Mouse (Mus musculus) heart, embryonic 13.5 days (tissue): Measurements from ENCODE around the gene Osbpl11. TPM values are rescaled to one million over a fixed set of nuclear protein-coding genes. Genes with fewer than 3 reads are reported as not detected.

ENCODE experiments used
- ATAC-seq: fragments of 200-750 bp; cut with Nextera tagmentation; 2 replicates; pipeline ENCODE4 v1.8.0; 2017; ENCODE audit warnings: moderate TSS enrichment; ENCODE audit not compliant: insufficient number of reproducible peaks, low FRiP score, low TSS enrichment; ENCODE audit errors: extremely low read depth
- H3K27ac ChIP-seq: fragments of 300-500 bp; sonication (generic); replicated peaks from 2 replicates; pipeline ENCODE4 v1.5.1; 2015; ENCODE audit warnings: moderate library complexity, mild to moderate bottlenecking, inconsistent platforms
- H3K27me3 ChIP-seq: fragments of 300-500 bp; sonication (generic); replicated peaks from 2 replicates; pipeline ENCODE4 v1.6.1; 2015; ENCODE audit warnings: mild to moderate bottlenecking, inconsistent platforms
- H3K36me3 ChIP-seq: fragments of 300-500 bp; sonication (generic); 2 replicates; pipeline ENCODE4 v1.6.1; 2015; ENCODE audit warnings: mild to moderate bottlenecking, inconsistent platforms
- H3K4me1 ChIP-seq: fragments of 300-500 bp; sonication (generic); 2 replicates; pipeline ENCODE4 v1.6.1; 2015; ENCODE audit warnings: inconsistent platforms
- H3K4me2 ChIP-seq: fragments of 300-500 bp; sonication (generic); 2 replicates; pipeline ENCODE4 v1.6.1; 2015; ENCODE audit warnings: inconsistent platforms, mild to moderate bottlenecking, moderate library complexity
- H3K4me3 ChIP-seq: fragments of 300-500 bp; sonication (generic); 2 replicates; pipeline ENCODE4 v1.5.1; 2015; ENCODE audit warnings: moderate library complexity, mild to moderate bottlenecking, inconsistent platforms
- H3K9ac ChIP-seq: fragments of 300-500 bp; sonication (generic); 2 replicates; pipeline ENCODE4 v1.6.1; 2015; ENCODE audit warnings: inconsistent platforms, mild to moderate bottlenecking, moderate library complexity
- H3K9me3 ChIP-seq: fragments of 300-500 bp; sonication (generic); 2 replicates; pipeline ENCODE4 v1.6.1; 2016; ENCODE audit warnings: inconsistent platforms
- WGBS: fragments of 180-500 bp; shearing (Covaris S2); methylation state at CpG from one replicate; pipeline ENCODE4 v1.1.7; 2015; ENCODE audit warnings: mixed read lengths; 5-methylcytosine and 5-hydroxymethylcytosine counted together
- polyA plus RNA-seq: library from polyadenylated mRNA; unstranded; fragments of >200 nt; fragmentation: Nextera tagmentation; extraction: Ambion mirVana; gene quantifications from 2 replicates; pipeline ENCODE4 v1.2.1, GENCODE M21; 2015

The Osbpl11 gene
- polyA plus RNA-seq, 1 experiment from 2014 or later: 12.7 TPM

DNA sequence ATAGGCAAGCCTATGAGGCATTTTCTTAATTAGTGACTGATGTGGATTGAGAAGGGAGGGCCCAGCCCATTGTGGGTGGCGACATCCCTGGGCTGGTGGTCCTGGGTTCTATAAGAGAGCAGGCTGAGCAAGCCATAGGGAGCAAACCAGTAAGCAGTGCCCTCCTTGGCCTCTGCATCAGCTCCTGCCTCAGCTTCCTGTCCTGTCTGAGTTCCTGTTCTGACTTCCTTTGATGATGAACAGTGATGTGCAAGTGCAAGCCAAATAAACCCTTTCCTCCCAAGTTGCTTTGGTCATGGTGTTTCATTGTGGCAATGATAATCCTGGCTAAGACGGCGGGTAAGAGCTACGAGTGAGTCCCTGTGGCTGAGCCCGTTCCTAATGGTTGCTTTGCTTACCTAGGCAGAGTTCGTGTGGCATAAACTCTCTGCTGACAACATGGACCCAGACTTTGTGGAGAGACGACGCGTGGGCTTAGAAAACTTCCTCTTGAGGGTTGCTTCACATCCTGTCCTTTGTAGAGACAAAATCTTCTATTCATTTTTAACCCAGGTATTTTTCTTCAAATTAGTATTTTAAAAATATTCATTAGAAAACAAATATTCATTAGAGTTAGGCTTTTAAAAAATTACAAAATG, 82.9 kb downstream of the Osbpl11 start:
- H3K9ac ChIP-seq: no peak overlapping the region
- H3K4me2 ChIP-seq: no peak overlapping the region
- no peaks in the 10 kb centered on the region for H3K27me3 ChIP-seq
- no peak for ATAC-seq
- peaks cover 76% of the 10 kb centered on the region for H3K36me3 ChIP-seq
- 82% methylated on average over 9 of the region's 9 CpGs for WGBS
- no peaks in the 10 kb centered on the region for H3K9me3 ChIP-seq
- no peak overlapping the region for H3K4me3 ChIP-seq
- H3K4me1 ChIP-seq: no peaks in the 10 kb centered on the region
- no peak overlapping the region for H3K27ac ChIP-seq

DNA sequence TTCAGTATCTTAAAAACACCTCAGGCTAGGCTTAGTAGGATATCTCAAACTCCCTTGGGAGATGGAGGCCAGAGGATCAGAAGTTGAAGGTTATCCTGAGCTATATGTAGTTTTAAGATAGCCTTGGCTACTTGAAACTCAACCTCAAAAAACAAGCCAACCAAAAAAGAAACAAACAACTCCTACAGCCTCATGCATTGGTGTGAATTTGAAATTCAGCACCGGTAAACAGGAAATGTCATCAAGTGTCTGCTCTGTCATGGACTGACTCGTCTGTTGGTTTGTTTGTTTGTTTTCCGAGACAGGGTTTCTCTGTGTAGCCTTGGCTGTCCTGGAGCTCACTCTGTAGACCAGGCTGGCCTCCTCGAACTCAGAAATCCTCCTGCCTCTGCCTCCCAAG, 87.0 kb downstream of the Osbpl11 start:
- no peaks in the 10 kb centered on the region for H3K27me3 ChIP-seq
- H3K4me3 ChIP-seq: no peak overlapping the region
- H3K27ac ChIP-seq: no peak overlapping the region
- no peaks in the 10 kb centered on the region for H3K4me1 ChIP-seq
- H3K9me3 ChIP-seq: no peaks in the 10 kb centered on the region
- WGBS: 89% methylated on average over 4 of the region's 4 CpGs
- no peak overlapping the region for H3K4me2 ChIP-seq
- no peak overlapping the region for H3K9ac ChIP-seq
- H3K36me3 ChIP-seq: peaks cover 76% of the 10 kb centered on the region
- ATAC-seq: no peak

DNA sequence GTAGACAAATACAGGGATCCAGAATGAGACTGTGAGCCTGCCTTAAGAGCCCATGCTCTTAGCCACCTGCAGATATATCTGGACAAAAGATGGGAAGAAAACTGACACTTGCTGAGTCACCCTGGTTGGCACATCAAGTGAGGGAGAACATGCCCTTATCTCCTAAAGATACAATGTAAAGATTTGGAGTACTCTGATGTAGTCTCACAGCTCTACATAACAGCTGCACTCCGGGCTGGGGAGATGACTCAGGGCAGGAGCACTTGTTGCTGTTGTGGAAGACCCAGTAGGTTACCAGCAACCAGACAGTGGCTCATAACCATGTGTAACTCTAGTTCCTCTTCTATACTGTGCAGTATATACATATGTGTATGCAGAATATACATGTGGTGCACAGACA, 98.2 kb downstream of the Osbpl11 start:
- Histone ChIP-seq H3K36me3 (peaks cover 83% of the 10 kb centered on the region), H3K9ac (no peak overlapping the region), H3K4me1 (peaks cover 8% of the 10 kb centered on the region; the same call in 1 of the 2 replicates), H3K9me3 (no peaks in the 10 kb centered on the region), H3K27me3 (no peaks in the 10 kb centered on the region), H3K4me3 (no peak overlapping the region), H3K4me2 (no peak overlapping the region), H3K27ac (no peak overlapping the region)
- WGBS: 36% methylated on average over 1 of the region's 1 CpGs
- ATAC-seq: no peak

DNA sequence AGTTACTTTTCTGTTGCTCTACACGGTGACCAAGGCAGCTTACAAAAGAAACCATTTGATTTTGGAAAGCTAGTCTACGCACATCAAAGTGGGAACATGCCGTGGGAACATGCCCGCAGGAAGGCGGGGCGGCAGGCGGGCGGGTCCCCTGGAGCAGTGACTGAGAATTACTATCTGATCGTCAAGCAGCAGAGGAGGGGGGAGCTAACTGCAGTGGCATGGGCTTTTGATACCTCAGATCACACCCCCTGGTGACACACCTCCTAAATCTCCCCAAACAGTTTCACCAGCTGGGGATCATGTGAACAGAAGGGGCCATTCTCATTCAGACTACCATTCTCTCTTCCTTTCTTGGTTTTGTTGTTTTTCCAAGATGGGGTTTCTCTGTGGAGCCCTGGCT, 103.7 kb downstream of the Osbpl11 start:
- H3K9me3 ChIP-seq: peaks cover 6% of the 10 kb centered on the region
- no peak for ATAC-seq
- no peak overlapping the region for H3K4me2 ChIP-seq
- H3K27ac ChIP-seq: no peak overlapping the region
- peaks cover 92% of the 10 kb centered on the region for H3K36me3 ChIP-seq
- WGBS: 80% methylated on average over 9 of the region's 9 CpGs
- no peaks in the 10 kb centered on the region for H3K27me3 ChIP-seq
- H3K4me3 ChIP-seq: no peak overlapping the region
- H3K9ac ChIP-seq: no peak overlapping the region
- 0 out of 2 replicates have a peak, but pooled peaks cover 5% of the 10 kb centered on the region for H3K4me1 ChIP-seq

DNA sequence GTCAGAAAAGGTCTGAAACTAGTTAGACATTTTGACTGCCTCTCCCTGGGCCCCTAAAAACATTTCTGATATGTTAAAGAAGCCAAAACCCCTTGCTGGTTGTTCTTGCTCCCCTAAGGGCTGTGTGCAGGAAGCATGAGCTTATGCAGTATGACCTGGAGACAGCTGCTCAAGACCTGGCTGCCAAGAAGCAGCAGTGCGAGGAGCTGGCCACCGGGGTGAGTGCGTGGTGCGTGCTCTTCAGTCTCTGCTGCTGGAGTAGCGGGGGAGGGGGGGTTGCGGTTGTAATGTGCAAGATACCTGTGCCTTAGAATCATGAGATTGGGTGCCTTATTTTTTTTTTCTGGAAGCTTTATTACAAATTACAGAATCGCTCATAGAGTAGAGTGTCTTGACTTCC, 105.1 kb downstream of the Osbpl11 start:
- Histone ChIP-seq H3K9me3 (peaks cover 6% of the 10 kb centered on the region), H3K4me1 (no peaks in the 10 kb centered on the region), H3K36me3 (peaks cover 98% of the 10 kb centered on the region), H3K4me2 (no peak overlapping the region), H3K4me3 (no peak overlapping the region), H3K9ac (no peak overlapping the region), H3K27ac (no peak overlapping the region), H3K27me3 (no peaks in the 10 kb centered on the region)
- ATAC-seq: no peak
- 81% methylated on average over 7 of the region's 7 CpGs for WGBS

DNA sequence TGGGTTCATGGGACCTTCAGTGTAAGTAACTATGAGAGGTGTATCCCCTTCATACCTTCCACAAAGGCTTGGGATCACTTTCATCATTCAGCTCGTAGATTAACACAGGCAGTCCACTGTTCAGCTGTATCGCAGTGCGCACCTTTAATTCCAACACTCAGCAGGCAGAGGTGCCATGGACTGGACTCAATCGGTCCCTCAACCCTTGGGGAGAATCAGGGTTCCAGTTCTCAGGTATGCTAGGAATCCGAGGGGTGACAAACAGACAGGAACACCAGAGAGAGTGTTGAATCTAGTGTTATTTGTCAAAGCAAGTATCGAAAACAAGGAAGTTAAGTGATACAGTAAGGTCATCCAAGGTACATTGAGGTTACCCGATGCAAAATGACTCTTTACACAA, 107.4 kb downstream of the Osbpl11 start:
- Histone ChIP-seq H3K27me3 (no peaks in the 10 kb centered on the region), H3K4me1 (no peaks in the 10 kb centered on the region), H3K4me3 (no peak overlapping the region), H3K9me3 (peaks cover 6% of the 10 kb centered on the region), H3K9ac (no peak overlapping the region), H3K27ac (no peak overlapping the region), H3K4me2 (no peak overlapping the region), H3K36me3 (peaks cover 99% of the 10 kb centered on the region)
- 91% methylated on average over 7 of the region's 7 CpGs for WGBS
- no peak for ATAC-seq

Other genes with a start within 250 kb of the Osbpl11 start
- 1.6 and 1.7 TPM in 2 replicates for gene Iqcg, start 128.9 kb upstream of the Osbpl11 start, polyA plus RNA-seq
- 652 and 689 TPM in 2 replicates for gene Rpl35a, start 128.6 kb upstream of the Osbpl11 start, polyA plus RNA-seq
- 2.2 and 3.5 TPM in 2 replicates for gene Lmln, start 122.5 kb upstream of the Osbpl11 start, polyA plus RNA-seq
- gene Snx4, start 66.4 kb downstream of the Osbpl11 start, polyA plus RNA-seq: 68.7 and 73.3 TPM in 2 replicates
- gene Zfp148, start 195.8 kb downstream of the Osbpl11 start, polyA plus RNA-seq: 36.6 and 36.9 TPM in 2 replicates